Mouse (Mus musculus) regulatory T cell (primary cell): Measurements from ENCODE around the gene Thegl.

Source experiments
- in situ Hi-C: fragments of 300-600 bp; cut with MboI, MseI; formaldehyde crosslinking; loops from one replicate; pipeline ENCODE4 v1.15.1; 2025; ENCODE audit warnings: high pct_unique_total_duplicates

Gene Thegl

DNA sequence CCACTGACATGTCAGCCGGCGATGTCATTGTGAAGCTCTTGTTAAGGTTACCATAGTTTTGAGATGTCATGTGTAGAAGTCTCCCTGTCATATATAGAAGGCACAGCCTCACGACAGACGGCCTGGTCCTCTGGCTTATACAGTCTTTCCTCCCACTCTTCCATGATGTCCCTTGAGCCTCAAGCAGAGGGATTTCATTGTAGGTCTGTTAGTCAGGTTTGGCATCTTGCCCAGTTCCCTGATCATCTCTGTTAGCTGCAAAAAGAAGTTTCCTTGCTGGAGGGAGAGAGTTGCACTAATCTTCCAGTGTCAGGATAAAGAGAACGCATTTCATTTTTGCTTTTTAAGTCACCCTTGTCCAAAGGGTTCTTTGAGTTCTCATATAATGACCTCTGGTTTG lies 36.8 kb downstream of the Thegl start:
- in situ Hi-C loops: no loop called here

DNA sequence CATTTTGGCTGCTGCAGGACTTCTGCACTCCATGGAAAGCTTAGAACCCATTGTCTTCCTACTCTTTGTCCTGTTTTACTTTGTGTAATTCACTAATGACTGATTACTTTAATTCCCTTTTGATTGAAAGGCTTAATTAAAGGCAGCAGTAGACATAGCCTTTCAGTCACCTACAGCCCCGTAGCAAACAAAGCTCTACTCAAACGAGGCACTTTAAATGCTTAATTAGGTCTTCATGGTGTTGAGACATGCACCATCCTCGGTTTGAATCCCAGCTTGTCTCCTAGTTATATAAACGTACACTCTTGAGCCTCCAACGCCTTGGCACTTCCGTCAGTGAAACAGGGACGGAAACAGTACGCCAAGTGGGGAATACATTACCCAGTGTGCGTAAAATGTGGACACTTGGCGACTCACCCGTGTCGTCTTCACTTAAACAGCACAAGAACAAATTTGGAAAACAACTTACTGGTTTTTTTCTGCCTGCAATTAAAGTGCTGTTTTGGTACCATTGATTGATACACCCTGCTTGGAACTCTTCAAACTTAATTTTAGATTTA lies 41.1 kb downstream of the Thegl start:
- in situ Hi-C loops: no loop called here

DNA sequence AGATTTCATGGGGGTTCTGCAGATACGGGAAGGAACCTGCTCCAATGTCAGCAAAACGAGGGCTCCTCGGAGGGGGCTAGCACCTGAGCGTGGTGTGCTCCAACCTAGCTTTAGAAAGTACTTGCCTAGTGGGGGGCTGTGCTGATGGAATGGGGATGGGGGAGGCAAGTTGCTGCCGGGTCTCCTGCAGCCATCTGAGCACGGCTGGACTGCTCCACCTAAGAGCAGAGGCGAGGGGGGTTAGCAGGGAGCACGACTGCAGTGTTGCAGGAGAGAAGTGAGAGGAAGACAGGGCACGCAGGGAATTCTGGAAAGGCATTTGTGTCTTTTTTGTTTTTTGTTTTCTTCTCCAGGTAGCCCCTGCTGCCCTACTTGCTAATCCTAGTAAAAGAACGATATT lies 44.5 kb downstream of the Thegl start:
- in situ Hi-C loops: no loop called here

DNA sequence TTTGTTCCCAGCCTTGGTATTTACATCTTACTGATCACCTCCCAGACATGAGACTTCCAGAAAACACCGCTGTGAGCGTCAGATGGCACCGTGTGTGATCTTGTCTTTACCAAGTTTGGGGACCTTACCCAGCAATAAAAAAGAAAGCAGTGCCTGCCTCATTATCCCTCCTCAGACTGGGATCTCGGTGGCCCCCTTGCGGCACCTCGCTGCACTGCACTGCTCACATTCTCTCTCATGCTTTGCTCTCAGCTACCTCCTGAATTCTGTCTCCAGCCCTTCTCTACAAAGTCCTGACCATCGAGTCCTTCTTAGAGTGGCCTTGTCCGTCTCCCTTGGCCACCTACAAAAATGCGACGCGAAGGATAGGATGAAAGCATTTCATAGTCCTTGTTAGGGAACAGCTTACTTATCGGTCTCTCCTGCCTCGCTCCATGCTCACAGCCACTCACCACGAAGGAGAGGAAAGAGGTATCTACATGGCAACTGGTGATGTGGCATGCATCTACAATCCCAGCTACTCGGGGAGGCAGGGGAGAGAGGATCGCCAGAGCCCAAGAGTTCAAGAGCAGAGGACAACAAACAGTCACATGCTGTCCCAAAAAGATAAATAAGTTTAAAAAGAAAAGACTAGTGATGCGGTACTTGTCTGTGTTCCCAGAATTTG lies 45.7 kb downstream of the Thegl start:
- in situ Hi-C loops: no loop called here

DNA sequence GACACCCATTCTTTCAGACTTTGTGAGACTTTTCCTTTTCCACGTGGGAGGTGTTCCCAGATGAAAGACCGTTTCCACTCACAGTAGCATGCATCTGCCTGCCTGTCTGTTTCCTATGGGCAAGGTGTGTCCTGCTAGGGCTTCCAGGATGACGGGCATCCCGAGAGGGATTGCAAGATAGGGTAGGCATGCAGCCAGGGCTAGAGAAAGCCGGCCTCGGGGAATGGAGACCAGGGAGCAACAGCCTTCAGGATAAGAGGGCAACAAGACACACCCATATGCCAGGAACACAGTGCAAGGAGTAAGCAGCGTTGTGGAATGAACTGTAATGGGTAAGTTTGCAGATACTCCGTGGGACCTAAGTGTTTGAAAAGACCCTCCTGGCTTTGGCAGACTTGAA lies 51.5 kb downstream of the Thegl start:
- in situ Hi-C loops: no loop called here

DNA sequence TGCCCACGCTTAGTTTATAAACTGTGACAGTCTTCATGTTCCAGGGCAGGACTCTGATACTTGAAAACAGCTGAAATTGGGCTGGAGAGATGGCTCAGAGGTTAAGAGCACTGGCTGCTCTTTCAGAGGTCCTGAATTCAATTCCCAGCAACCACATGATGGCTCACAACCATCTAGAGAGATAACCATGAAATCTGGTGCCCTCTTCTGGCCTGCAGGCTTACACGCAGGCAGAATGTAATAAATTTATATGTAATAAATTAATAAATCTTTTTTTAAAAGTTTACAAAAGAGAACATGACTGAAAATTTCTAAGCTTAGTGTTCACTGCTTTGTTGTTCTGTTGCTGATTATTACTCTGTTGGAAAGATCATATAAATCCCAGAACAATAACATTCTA lies 55.2 kb downstream of the Thegl start:
- in situ Hi-C loops: no loop called here

DNA sequence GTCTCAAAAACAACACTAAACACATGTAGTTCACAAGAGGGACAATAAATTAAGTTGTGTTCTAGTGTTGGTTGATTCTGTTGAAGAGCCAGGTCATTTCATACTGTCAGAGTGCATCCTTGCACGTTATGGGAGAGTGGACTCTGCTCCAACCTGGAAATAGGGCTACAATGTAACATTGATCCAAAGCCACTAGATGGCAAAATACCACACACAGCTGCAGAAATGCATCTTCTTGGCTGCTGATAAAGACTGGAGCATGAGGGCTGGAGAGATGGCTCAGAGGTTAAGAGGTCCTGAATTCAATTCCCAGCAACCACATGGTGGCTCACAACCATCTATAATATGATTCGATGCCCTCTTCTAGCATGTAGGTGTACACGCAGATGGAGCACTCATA lies 55.8 kb downstream of the Thegl start:
- in situ Hi-C loops: no loop called here

DNA sequence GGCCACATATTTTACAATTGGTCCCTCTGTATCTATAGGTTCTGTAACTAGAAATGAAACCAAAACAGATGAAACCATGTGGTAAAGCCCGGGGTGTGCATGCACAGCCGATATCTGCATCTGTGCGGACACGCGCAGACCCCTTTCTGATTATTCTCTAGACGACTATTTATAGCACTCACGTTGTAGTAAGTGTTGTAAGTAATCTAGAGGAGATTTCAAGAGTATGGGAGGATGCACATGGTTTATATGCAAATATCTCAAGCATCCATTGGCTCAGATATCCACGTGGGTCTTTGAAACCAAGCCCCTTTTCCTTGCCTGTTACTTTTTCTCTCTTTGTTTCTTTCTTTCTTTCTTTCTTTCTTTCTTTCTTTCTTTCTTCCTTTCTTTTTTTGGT lies 58.0 kb downstream of the Thegl start:
- in situ Hi-C loops: no loop called here

DNA sequence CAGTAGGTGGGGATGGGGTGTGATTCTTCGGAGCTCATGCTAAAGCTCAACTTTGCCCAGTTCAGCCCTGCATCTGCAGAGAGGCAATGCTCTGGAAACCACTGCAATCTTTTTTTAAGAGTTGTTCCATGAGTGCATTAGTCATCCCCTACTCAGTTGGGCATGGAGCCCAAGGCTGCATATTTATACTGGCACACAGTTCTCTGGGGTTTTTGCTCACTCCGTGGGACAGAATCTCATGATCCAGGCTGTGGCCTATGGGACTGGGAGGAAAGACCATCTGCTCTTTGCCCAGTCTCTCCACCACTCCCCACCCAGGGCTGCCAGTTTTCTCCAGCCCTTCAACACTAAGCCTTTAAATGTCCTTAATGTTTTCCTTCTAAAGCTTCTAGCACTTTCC lies 59.1 kb downstream of the Thegl start:
- in situ Hi-C loops: no loop called here

DNA sequence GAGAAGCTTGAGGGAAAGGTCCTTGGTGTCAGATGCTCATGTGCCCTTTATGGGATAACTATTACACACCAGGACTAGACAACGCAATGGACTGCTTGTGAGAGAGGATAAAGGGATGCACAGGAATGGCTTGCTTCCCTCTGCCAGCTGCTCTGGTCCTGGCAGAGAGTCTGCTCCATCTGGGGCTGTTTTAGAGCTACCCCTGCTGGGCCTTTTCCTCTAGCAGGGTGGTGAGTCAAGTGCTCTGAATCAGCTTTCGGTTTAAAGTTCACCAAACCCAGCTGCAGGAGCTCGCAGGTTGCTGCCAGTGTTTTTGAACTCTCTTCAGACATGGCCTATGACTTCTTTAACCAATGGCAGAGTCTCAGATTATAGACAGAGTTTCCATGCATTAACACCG lies 60.1 kb downstream of the Thegl start:
- in situ Hi-C loops: no loop called here

DNA sequence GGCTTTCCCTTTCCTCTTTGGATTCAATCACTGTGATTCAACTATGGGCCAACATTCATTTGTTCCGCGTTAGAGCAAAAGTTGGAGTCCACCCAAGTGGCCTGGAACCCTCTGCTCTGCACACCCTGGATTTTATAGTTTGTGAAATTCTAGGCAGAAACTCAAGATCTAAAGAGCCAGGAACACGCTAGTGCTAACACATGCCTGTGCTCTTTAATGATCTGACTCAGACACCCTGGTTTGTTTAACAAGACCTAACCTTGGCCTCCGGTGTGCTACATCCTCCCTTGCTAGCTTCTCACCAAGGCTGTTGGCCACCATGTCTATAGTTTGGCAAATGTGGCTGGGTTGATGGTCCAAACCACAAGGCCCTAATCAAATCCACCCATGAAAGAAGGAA lies 64.9 kb downstream of the Thegl start:
- in situ Hi-C loops: no loop called here

DNA sequence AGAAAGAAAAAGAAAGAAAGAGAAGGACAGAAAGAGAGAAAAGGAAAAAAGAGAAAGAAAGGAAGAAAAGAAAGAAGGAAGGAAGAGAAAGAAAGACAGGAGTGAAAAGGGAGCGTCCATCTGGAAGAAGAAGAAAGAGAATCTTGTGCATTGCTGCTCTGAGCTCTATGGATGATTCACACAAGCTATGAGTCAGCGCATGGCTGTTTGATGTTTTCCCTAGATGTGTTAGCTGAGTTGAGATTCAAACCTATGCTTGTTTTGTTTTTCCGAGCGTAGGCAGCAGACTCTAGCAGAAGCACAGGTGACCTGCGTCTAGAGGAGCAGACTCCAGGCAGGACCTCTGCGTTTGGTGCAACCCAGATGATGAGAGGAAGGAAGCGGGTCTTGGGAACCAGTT lies 66.9 kb downstream of the Thegl start:
- in situ Hi-C loops: no loop called here

DNA sequence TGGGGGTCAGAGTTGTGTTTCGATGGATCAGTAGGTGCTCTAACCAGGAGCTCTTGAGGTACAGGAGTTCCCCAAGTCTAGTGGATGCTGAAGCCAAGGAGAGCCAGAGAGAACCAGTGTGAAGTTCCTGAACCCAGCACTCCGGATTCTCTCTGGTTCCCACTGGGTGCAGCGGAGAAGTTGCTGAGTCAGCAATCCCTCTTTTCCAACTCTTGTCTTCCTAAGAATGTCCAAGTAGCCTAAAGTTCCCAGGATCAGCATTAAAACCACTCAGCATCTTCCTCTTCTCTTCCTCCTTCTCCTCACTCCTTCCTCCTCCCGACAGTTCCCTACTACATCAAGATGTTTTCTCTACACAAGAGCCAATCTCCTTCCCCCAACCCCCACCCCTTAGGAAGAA lies 68.6 kb downstream of the Thegl start:
- in situ Hi-C loops: no loop called here

DNA sequence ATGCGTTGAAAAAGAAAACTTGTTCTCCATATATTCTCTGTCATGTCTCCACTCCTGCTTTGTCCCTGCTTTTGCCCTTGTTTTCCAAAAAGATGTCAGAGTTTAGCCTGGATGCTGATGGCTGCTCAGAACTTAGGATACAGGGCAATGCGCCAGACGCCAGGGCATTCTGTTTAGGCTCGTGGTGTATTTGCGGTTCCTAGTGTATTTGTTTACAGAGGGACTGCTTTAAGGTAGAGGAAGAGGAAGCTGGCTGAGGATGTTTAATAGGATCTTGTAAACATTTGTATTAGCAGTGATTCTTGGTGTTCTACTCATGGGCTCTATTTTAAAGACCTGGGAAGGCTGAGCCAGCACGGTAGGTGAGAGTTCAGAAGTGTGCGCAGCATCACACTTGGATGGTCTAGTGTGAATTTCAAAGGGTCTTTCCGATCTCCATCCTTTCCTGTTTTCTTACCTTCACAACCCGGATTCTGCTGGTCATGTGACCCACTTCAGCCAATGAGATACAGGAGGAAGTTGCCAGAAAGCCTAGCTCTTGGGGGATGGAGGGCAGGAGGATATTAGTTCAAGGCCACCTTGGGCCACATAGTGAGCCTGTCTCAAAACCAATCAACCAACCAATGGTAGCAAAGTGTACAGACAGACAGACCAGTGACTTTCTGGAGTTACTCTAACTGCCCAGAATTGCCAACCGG lies 70.1 kb downstream of the Thegl start:
- in situ Hi-C loops: loop anchor here (5.0 kb wide), 1 partner anchor 126 kb away; the partner anchor contains the start of gene Spink2

DNA sequence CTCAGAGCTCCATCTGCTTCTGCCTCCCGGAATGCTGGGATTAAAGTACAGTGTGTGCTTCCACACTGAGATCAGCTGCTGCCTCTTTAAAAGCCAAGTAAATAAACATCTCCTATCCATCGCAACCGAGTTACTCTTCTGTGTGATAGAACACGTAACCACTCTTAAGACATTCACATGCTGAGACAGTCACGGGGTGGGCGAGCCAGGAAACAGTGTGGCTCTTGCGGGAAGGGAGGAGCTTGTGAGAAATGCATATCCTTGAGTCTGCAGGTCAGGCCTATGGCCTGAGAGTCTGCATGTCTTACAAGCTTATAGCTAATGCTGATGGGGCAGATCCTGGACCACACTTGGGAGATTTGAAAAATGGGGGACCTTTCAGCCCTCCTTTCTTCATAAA lies 70.7 kb downstream of the Thegl start:
- in situ Hi-C loops: loop anchor here (5.0 kb wide), 1 partner anchor 126 kb away; the partner anchor contains the start of gene Spink2

DNA sequence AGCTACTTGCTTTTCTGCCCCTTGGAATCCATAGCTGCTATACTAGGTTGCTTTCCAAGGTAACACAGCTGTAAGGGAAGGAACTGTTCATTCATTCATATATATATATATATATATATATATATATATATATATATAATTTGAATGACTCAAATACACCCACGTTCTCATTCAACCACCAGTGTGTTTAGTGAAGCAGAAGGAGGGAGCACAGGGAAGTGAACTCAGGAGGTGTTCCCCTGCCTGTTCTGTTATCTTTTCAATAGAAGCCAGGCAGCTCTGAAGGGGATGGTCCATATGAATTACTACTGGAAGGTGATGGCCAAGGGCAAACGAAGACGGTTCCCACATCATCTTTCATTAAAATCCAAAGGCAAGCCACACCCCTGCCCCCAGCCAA lies 71.3 kb downstream of the Thegl start:
- in situ Hi-C loops: loop anchor here (5.0 kb wide), 1 partner anchor 125 kb away; the partner anchor contains the start of gene Spink2

DNA sequence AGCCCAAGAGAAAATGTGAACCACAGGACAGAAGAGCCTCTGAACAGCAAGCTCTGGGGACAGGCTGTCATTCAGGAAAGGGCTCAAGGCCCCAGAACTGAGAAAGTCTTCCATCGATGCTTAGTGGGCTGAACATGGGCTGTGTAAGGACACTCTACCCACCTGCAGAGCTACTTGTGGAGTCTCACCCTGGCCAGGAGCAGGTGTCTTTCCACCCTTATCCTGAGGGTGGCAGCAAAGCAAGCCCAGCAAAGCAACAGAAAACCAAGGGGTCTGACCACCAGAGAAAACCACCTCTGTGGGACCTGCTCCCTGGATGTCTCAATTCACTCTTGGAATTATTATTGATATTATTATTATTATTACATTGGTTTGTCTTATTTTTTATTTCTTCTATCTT lies 73.5 kb downstream of the Thegl start:
- in situ Hi-C loops: loop anchor here (5.0 kb wide), 1 partner anchor 123 kb away; the partner anchor contains the start of gene Spink2

DNA sequence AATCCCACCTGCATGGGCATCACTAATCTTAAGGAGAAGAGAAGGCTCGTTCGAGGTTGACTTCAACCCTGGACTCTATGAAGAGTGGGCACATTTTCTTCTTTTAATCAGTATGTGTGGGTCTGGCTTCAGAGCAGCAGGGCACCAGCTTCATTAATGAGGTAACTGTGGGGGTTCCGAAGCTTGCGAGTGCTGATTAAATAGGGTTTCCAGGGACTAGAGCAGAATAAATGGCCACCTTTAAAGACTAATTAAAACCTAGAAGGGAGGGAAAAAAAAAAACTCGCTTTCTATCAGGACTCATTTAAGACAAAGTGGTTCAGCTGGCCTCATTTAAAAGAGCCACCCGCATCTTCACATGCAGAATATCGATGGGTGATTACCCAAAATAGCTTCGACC lies 74.1 kb downstream of the Thegl start:
- in situ Hi-C loops: loop anchor here (5.0 kb wide), 1 partner anchor 122 kb away; the partner anchor contains the start of gene Spink2

DNA sequence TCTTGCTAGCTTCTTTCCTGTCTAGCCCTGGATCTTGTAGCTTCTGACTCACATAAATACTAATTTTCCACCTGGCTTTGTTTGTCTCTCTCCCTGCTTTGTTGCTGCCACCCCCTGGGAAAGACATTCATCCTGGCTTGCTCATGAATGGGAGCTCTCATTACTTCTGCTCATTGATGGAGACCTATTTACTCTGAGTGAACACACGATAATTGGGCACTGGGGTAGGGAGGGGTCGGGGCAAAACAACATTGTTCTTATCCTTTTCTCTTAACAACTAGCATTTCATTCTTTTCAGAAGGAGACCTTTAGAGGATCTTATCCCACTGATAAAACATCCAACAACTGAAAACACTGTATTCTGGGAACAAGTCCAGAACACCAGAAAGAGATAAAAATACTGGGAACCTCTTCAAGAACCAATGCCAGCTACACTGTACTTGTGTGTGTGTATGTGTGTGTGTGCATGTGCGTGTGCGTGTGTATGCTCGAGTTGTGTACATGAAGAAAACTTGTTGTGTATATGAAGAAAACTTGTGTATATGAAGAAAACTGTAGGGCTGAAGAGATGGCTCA lies 74.8 kb downstream of the Thegl start:
- in situ Hi-C loops: no loop called here

DNA sequence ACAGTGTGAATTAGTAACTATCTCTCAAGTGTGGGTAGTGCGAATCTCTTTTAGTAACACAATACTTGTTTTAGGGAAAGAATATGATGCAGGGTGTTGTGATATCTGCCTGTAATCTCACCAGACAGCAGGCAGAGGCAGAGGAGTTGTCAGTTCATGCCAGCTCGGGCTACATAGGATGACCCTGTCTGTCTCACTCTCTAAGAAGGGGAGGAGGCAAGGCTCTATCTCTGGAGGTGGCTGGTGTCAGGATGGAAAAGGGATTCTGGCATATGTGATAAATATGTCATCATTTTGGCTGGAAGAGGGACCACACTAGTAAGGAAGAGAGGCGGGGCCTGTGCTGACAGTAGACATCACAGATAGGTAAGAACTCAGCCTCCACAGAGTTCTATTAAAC lies 76.1 kb downstream of the Thegl start:
- in situ Hi-C loops: no loop called here

DNA sequence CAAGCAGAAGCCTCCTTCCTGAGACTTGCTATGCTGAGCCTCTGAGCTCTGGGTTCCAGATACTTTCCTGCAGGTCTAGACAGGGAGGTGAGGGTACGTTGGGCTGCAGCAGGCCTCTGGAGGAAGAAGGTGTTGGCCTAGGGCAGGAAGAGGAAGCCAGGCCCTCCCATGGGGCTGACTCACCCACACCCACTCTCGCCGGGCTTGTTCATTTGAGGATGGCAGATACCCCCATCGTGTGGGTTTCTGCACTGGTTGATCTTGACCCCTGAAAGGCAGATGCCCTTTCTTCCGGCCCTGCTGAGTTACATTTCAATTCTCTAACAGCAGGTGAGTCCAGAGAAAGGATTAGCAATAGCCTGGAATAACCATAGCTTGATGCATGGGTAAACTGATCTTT lies 76.7 kb downstream of the Thegl start:
- in situ Hi-C loops: no loop called here

DNA sequence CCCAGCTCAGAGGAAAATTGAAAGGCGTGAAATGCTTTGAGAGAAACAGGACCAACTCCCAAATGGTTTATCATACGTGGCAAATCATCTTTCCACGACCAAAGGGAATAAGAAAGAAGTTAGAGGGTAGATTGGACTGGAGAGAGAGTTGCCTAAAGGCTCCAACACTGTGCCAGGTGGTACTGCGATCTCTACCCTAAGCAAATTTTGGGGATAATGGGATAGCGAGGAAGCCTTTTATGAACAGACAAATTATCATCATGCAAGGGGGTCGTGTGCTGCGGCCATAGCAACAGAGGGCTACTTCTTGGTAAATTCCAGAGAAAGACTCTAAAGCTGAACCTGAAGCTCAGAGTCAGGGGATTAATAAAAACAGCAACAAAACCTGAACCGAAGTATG lies 78.1 kb downstream of the Thegl start:
- in situ Hi-C loops: no loop called here
